Mouse (Mus musculus) ovary, postnatal 36 days (tissue): Measurements from ENCODE around the gene Krt6b.
"Not testable (repeated sequence)": the region's sequence is repeated elsewhere in the genome, so short reads cannot be mapped to it uniquely, and the experiment has no call there.

ENCODE experiments used
- DNase-seq: peaks from one replicate; pipeline ENCODE4 v3.0.0; 2022; ENCODE audit warnings: low spot score, mixed read lengths

Gene Krt6b

DNA sequence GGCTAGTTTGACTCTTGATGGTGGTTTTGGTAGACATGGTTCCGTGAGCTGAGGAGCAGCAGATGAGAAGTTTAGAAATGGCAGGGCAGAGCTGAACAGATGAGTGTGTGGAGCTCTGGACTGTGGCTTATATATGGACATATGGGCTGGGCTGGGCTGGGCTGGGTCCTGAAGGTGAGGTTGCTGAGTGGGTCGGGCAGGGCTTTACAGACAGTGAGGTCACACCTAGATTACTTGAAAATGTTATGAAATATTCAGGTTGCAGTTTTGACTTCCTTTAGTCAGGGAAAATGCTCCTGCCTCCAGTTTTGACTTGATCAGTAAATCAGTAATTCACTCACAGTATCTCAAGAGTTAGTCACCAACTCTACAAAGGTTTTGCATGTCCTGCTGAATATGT, at the start of gene Krt6b:
Krt6b (minus strand) TSS at position 101 of the 400 bp plus-strand sequence.
- DNase-seq, result no peak

- DNase-seq, result no peak
Measured at GRCm38 (mm10) chr15:101724686-101725085, 44.6 kb upstream of the Krt6b start.

DNA sequence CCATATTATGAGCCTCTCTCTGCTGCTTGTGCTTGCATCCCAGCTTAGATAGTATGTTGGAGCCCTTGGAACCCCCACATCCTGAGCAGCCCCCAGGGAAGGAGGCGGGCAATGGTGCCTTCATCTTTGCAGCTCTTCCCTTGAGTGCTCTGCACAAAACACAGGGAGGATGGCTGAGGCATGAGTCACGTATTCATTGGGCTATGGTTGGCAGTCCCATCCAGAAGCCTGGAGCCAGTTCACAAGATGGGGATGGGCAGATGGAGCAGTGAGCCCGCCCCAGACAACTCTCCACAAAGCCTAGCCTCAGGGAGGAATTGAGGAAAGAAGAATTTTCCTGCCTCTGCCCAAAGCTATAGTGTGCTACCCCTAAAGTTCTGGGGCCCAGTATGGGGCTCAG, 35.7 kb upstream of the Krt6b start:
- DNase-seq, result no peak

DNA sequence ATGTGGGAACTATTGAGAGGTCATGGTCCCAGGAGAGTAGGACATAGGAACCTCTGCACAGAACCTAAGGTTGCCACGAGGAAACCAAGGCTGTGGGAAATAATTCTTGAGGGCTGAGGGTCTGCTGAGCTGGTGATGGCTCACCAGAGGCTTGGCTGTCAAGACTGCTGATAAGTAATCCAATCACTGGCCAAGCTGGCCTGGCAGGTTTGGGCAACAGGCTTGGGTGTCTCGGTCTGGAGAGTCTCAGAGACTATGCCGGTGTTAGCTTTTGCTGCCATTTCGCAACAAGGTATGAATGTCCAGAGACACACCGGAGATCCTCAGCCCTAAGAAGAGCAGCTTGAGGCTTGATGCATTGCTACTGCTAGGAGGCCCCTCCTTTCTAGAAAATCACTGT, 34.3 kb upstream of the Krt6b start:
- no peak for DNase-seq

GRCm38 (mm10) chr15:101713731-101714130, 33.6 kb upstream of the Krt6b start:
- DNase-seq, result no peak

DNA sequence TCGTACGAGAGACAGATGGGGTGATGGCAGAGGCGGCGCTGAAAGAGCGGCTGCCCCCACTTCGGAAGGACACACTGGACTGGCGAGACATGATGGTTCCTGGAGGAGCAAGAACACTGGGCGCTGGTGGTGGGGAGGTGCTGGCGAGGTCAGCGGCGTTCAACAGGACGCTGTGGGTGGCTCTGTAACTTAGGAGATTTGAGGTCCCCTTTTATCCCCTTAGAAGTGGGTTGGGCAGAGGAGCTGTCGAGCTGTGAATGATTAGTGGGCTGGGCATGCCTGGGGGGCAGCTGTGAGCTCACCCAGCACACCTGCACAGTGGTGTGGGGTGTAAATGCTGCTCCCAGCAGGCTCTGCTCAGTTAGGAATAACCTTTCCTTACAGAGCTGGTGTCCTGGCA, 32.6 kb upstream of the Krt6b start, which contains the start of gene Krt5:
Krt5 (minus strand) TSS at position 179 of the 400 bp plus-strand sequence.
- DNase-seq, result no peak

GRCm38 (mm10) chr15:101708683-101709082, 28.6 kb upstream of the Krt6b start:
- no peak for DNase-seq

DNA sequence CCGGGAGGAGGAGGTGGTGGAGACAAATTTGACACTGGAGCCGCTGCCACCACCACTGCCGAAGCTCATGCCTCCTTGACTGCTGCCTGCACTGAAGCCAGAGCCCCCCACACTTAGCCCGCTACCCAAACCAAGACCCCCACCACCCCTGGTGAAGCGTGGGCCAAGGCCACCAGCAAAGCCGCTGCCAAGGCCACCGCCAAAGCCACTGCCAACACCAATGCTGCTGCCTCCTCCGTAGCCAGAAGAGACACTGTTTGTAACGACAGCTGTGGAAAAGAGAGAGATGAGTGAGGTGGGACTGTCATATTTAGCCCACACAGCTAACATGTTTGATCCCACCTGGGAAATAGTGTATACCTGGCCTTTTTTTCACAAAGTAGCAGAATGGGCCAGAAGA, 27.4 kb upstream of the Krt6b start:
- no peak for DNase-seq

GRCm38 (mm10) chr15:101704066-101704465, 24.0 kb upstream of the Krt6b start:
- DNase-seq, result no peak

- no peak for DNase-seq
Measured at GRCm38 (mm10) chr15:101702380-101702779, 22.3 kb upstream of the Krt6b start.

DNA sequence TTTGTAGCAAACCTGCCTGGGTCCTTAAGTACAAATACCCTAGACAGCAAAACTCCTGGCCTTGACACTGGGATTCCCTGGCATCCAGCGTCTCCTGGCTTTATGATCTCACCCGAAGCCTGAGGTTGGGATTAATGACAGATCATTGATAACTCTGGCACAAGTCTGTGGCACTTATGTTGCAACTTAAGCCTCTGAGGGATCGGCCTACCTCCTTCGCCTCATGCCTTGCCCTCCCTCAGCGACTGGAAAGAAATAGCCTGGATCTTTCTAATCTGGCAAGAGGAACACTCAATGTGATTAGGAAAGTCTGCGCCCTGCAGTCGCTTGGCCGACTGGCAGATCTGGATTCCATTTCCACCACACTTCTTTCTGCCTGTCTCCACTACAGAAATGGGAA, 19.8 kb upstream of the Krt6b start:
- DNase-seq, result no peak

DNA sequence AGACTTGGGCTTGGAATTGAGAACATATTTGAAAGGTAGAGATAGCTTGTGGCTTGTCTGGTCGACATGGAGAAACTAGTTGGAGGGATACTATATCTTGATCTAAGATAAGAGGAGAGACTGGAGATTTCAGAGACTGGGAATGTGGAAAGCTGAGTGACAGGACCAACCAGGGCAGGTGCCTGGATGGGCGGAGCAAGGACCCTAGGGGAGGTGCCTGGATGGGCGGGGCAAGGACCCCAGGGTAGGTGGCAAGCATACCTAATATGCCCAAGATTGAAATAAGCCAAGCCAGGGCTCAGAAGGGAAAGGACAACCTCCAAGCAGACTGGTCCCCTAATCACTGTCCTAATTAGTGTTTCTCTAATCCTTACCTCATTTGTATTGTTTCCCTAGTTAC, 19.1 kb upstream of the Krt6b start:
- no peak for DNase-seq

- DNase-seq, result no peak
Measured at GRCm38 (mm10) chr15:101697326-101698188, 17.5 kb upstream of the Krt6b start.

DNA sequence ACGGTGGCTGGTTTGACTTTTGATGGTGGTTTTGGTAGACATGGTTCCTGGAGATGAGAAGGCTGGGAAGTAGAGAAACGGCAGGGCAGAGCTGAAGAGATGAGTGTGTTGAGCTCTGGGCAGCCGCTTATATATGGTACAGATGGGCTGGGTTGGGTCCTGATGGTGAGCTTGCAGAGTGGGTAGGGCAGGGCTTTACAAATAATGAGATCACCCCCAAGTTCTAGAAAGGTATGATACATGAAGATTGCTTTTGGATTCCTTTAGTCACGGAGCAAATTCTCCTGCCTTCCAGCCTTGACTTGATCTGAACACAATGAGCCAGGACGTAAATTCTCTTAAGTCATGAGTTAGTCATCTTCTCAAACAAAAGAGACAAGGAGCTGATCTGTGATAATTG, 14.1 kb upstream of the Krt6b start, which contains the start of gene Krt6a:
Krt6a (minus strand) TSS at position 101 of the 400 bp plus-strand sequence.
- DNase-seq, result no peak

GRCm38 (mm10) chr15:101690460-101690859, 10.4 kb upstream of the Krt6b start:
- DNase-seq, result not testable (repeated sequence)

DNA sequence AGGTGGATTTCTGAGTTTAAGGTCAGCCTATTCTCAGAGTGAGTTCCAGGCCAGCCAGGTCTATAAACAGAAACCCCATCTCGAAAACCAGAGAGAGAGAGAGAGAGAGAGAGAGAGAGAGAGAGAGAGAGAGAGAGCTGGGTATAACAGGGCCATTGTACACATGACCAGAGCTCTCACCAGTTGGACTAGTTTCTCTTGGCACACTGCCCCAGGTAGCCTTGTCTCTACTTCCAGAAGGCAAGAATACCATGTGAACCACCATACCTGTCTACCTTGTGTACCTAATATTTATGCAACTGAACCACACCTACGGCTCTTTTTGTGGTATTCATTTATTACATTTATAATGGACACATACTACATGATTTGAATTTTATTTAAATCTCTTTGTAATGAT, 8.1 kb upstream of the Krt6b start:
- DNase-seq, result no peak

- no peak for DNase-seq
Measured at GRCm38 (mm10) chr15:101675978-101676377, 4.1 kb downstream of the Krt6b start.

DNA sequence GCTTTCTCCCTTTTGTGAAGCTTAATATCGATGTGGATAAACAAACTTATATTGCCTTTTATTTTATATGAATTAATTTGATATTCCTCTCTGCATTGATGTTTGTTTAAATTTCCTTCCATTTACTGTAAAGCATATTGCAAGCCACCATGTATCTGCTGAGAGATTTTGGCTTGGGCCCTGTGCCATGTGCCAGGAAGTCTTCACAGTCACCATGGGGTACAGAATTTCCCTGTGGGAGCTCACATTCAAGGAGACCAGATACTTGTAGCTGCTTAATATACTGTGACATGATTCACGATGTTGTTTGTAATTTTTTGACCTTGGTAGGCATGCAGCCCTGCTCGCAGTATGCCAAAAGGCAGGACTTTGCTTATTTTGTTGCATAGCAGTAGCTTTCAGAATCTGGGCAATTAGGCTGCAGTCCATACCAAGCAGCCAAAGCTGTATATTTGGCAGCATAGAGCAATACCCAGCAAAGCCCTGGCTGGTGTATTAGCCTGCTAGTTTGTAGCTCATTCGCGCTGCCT, 27.3 kb downstream of the Krt6b start:
- DNase-seq, result no peak

- no peak for DNase-seq
Measured at GRCm38 (mm10) chr15:101647280-101647679, 32.8 kb downstream of the Krt6b start, which contains the start of gene Gm5478. Gm5478 (minus strand) TSS chr15:101647380.

- no peak for DNase-seq
Measured at GRCm38 (mm10) chr15:101627884-101628283, 52.2 kb downstream of the Krt6b start, which contains the start of gene Gm5414. Gm5414 (minus strand) TSS chr15:101628188.
